Mouse (Mus musculus) heart, embryonic 15.5 days (tissue): ENCODE data around the gene Cyp17a1. TPM values are rescaled to one million over a fixed set of nuclear protein-coding genes. Genes with fewer than 3 reads are reported as not detected.
A peak's percentile ranks its signal among the peaks of the same experiment; 100 is the strongest.

Experiments
- ATAC-seq: fragments of 200-750 bp; cut with Nextera tagmentation; replicated peaks from 2 replicates; pipeline ENCODE4 v1.8.0; 2017; ENCODE audit warnings: low read depth, moderate TSS enrichment; ENCODE audit not compliant: insufficient number of reproducible peaks, insufficient read depth, low FRiP score
- H3K27ac ChIP-seq: fragments of 300-500 bp; sonication (generic); 2 replicates; pipeline ENCODE4 v1.5.1; 2015; ENCODE audit warnings: mild to moderate bottlenecking, inconsistent platforms
- H3K27me3 ChIP-seq: fragments of 300-500 bp; sonication (generic); 2 replicates; pipeline ENCODE4 v1.6.1; 2015; ENCODE audit warnings: inconsistent platforms
- H3K36me3 ChIP-seq: fragments of 300-500 bp; sonication (generic); 2 replicates; pipeline ENCODE4 v1.6.1; 2015; ENCODE audit warnings: mild to moderate bottlenecking, inconsistent platforms
- H3K4me1 ChIP-seq: fragments of 300-500 bp; sonication (generic); replicated peaks from 2 replicates; pipeline ENCODE4 v1.6.1; 2015; ENCODE audit warnings: inconsistent platforms
- H3K4me2 ChIP-seq: fragments of 300-500 bp; sonication (generic); 2 replicates; pipeline ENCODE4 v1.6.1; 2015; ENCODE audit warnings: inconsistent platforms, mild to moderate bottlenecking, moderate library complexity
- H3K4me3 ChIP-seq: fragments of 300-500 bp; sonication (generic); 2 replicates; pipeline ENCODE4 v1.5.1; 2015; ENCODE audit warnings: mild to moderate bottlenecking, inconsistent platforms
- H3K9ac ChIP-seq: fragments of 300-500 bp; sonication (generic); 2 replicates; pipeline ENCODE4 v1.6.1; 2015; ENCODE audit warnings: mild to moderate bottlenecking, inconsistent platforms
- H3K9me3 ChIP-seq: fragments of 300-500 bp; sonication (generic); replicated peaks from 2 replicates; pipeline ENCODE4 v1.6.1; 2016; ENCODE audit warnings: inconsistent platforms
- WGBS: fragments of 180-500 bp; shearing (Covaris S2); methylation state at CpG from one replicate; pipeline ENCODE4 v1.1.7; 2015; ENCODE audit warnings: mixed read lengths; 5-methylcytosine and 5-hydroxymethylcytosine counted together
- polyA plus RNA-seq: library from polyadenylated mRNA; unstranded; fragments of >200 nt; fragmentation: Nextera tagmentation; extraction: Ambion mirVana; gene quantifications from 2 replicates; pipeline ENCODE4 v1.2.1, GENCODE M21; 2015

Gene Cyp17a1
- polyA plus RNA-seq, 1 experiment from 2014 or later: 0.89 TPM

GRCm38 (mm10) chr19:46623194-46623667, 49.7 kb downstream of the Cyp17a1 start:
- Histone ChIP-seq H3K27ac (peak overlapping the region; percentile 97), H3K9ac (peak overlapping the region; percentile 65), H3K27me3 (no peaks in the 10 kb centered on the region), H3K4me3 (peak overlapping the region; percentile 60), H3K36me3 (no peaks in the 10 kb centered on the region), H3K9me3 (no peaks in the 10 kb centered on the region), H3K4me1 (peaks cover 87% of the 10 kb centered on the region), H3K4me2 (peak overlapping the region; percentile 69)
- 5% methylated on average over 16 of the region's 16 CpGs for WGBS
- ATAC-seq: peak; percentile 60

GRCm38 (mm10) chr19:46622659-46623193, 50.2 kb downstream of the Cyp17a1 start:
- no peaks in the 10 kb centered on the region for H3K27me3 ChIP-seq
- H3K4me1 ChIP-seq: peaks cover 87% of the 10 kb centered on the region
- H3K36me3 ChIP-seq: no peaks in the 10 kb centered on the region
- H3K9me3 ChIP-seq: no peaks in the 10 kb centered on the region
- H3K27ac ChIP-seq: peak overlapping the region; percentile 97
- peak overlapping the region; percentile 65 for H3K9ac ChIP-seq
- H3K4me3 ChIP-seq: peak overlapping the region; percentile 60
- ATAC-seq: no peak
- peak overlapping the region; percentile 69 for H3K4me2 ChIP-seq
- 17% methylated on average over 12 of the region's 12 CpGs for WGBS

DNA sequence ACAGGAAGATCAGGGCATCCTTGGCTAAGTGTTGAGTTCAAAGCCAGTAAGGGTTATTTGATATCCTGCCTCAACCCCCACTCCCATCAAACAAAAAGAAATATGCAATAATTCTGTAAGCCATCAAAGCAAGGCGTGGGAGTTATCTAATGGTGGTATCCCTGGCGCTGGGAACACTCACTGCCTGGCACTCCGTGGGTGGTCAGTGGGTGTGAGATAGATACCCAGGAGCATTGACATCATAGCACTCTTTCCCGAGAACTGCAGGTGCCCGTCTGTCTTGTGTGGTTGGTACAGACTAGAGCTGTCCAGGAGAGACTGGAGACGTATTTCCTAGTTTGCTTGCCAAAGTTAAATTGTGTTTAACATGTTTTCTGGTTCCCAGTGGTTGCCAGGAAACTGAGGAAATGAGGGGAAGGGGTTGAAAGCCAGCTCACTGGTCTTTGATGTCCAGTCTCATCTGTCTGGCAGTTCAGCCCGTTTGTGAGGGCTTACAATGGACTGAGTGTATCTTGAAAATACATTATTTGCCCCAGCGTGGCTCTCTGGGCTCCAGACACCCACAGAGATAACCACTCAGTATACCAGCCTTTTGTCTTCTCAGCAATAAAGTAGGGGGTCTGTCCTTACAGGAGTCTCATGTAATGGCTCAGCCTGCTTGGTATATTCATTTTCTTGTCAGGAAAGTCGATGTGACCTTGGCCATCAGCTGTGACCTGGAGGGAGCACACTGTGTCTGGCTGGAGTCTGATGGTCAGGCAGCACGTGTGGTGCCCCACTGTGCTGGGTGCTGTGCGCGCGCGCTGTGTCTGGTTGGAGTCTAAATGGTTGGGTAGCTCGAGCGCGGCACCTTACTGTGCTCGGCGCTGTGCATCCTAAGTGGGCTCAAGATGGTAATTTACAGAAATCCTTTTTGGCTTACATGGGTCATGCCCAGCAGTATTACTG, 51.5 kb downstream of the Cyp17a1 start:
- H3K4me1 ChIP-seq: peaks cover 89% of the 10 kb centered on the region
- no peak overlapping the region for H3K4me3 ChIP-seq
- H3K9ac ChIP-seq: no peak overlapping the region
- H3K9me3 ChIP-seq: no peaks in the 10 kb centered on the region
- 67% methylated on average over 19 of the region's 19 CpGs for WGBS
- no peak for ATAC-seq
- H3K4me2 ChIP-seq: no peak overlapping the region
- no peaks in the 10 kb centered on the region for H3K36me3 ChIP-seq
- H3K27ac ChIP-seq: peak overlapping the region; percentile 97
- no peaks in the 10 kb centered on the region for H3K27me3 ChIP-seq

- H3K4me1 ChIP-seq: peaks cover 92% of the 10 kb centered on the region
- H3K4me2 ChIP-seq: peak overlapping the region; percentile 11
- no peak for ATAC-seq
- H3K4me3 ChIP-seq: no peak overlapping the region
- H3K27ac ChIP-seq: peak overlapping the region; percentile 74
- WGBS: 29% methylated on average over 14 of the region's 14 CpGs
- H3K27me3 ChIP-seq: no peaks in the 10 kb centered on the region
- H3K36me3 ChIP-seq: no peaks in the 10 kb centered on the region
- H3K9me3 ChIP-seq: no peaks in the 10 kb centered on the region
- H3K9ac ChIP-seq: no peak overlapping the region
Measured at GRCm38 (mm10) chr19:46620016-46620808, 52.8 kb downstream of the Cyp17a1 start.

- no peaks in the 10 kb centered on the region for H3K36me3 ChIP-seq
- 74% methylated on average over 6 of the region's 6 CpGs for WGBS
- no peaks in the 10 kb centered on the region for H3K9me3 ChIP-seq
- no peaks in the 10 kb centered on the region for H3K27me3 ChIP-seq
- no peak overlapping the region for H3K9ac ChIP-seq
- peaks cover 85% of the 10 kb centered on the region for H3K4me1 ChIP-seq
- ATAC-seq: no peak
- H3K4me3 ChIP-seq: no peak overlapping the region
- H3K4me2 ChIP-seq: peak overlapping the region; percentile 11
- H3K27ac ChIP-seq: peak overlapping the region; percentile 74
Measured at GRCm38 (mm10) chr19:46619518-46619917, 53.5 kb downstream of the Cyp17a1 start.

DNA sequence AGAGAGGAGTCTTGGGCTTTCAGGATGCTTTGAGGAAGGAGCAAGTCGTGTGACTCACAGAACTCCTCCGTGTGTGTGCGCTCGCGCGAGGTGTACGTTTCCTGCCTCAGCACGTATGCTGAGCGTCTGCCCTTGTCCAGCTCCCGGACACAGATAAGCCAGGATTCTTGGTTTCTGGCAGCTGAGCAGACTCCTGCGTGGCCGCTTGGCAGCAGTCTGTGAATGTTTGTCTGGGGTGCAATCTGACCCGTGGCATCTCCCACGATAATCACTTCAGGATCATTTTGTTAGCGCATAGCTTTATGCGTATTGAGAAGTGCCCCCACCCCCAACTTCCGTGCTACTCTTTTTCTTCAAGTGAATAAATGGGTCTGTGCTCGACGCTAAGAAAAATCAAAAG, 54.0 kb downstream of the Cyp17a1 start:
- peak overlapping the region; percentile 11 for H3K4me2 ChIP-seq
- H3K9ac ChIP-seq: peak overlapping the region; percentile 18; the same call in 1 of the 2 replicates
- no peaks in the 10 kb centered on the region for H3K9me3 ChIP-seq
- 22% methylated on average over 19 of the region's 19 CpGs for WGBS
- 0 out of 2 replicates have a peak, but pooled peaks cover 4% of the 10 kb centered on the region for H3K36me3 ChIP-seq
- H3K4me3 ChIP-seq: no peak overlapping the region
- peak overlapping the region; percentile 74 for H3K27ac ChIP-seq
- peaks cover 81% of the 10 kb centered on the region for H3K4me1 ChIP-seq
- no peak for ATAC-seq
- H3K27me3 ChIP-seq: no peaks in the 10 kb centered on the region

- no peak overlapping the region for H3K4me3 ChIP-seq
- no peak for ATAC-seq
- H3K36me3 ChIP-seq: 0 out of 2 replicates have a peak, but pooled peaks cover 4% of the 10 kb centered on the region
- H3K4me1 ChIP-seq: peaks cover 79% of the 10 kb centered on the region
- H3K9me3 ChIP-seq: no peaks in the 10 kb centered on the region
- 0 out of 2 replicates have a peak overlapping the region, but pooled peaks have one; percentile 18 for H3K9ac ChIP-seq
- 63% methylated on average over 9 of the region's 9 CpGs for whole genome bisulfite sequencing
- peak overlapping the region; percentile 74 for H3K27ac ChIP-seq
- H3K4me2 ChIP-seq: no peak overlapping the region
- H3K27me3 ChIP-seq: no peaks in the 10 kb centered on the region
Measured at GRCm38 (mm10) chr19:46618322-46618721, 54.6 kb downstream of the Cyp17a1 start.

GRCm38 (mm10) chr19:46617361-46617760, 55.6 kb downstream of the Cyp17a1 start:
- no peaks in the 10 kb centered on the region for H3K9me3 ChIP-seq
- ATAC-seq: no peak
- WGBS: 73% methylated on average over 8 of the region's 8 CpGs
- no peak overlapping the region for H3K9ac ChIP-seq
- no peak overlapping the region for H3K4me2 ChIP-seq
- no peaks in the 10 kb centered on the region for H3K27me3 ChIP-seq
- no peak overlapping the region for H3K4me3 ChIP-seq
- no peak overlapping the region for H3K27ac ChIP-seq
- H3K36me3 ChIP-seq: 0 out of 2 replicates have a peak, but pooled peaks cover 4% of the 10 kb centered on the region
- H3K4me1 ChIP-seq: peaks cover 71% of the 10 kb centered on the region

Other genes with a start within 250 kb of the Cyp17a1 start
- gene Trim8, start 171.5 kb downstream of the Cyp17a1 start, polyA plus RNA-seq: 15.9 and 19.2 TPM in 2 replicates
- gene Arl3, start 100.0 kb downstream of the Cyp17a1 start, polyA plus RNA-seq: 86.9 and 91.8 TPM in 2 replicates
- 8.8 and 10.9 TPM in 2 replicates for gene Sfxn2, start 99.8 kb downstream of the Cyp17a1 start, polyA plus RNA-seq
- 51.6 and 58.6 TPM in 2 replicates for gene Wbp1l, start 74.1 kb downstream of the Cyp17a1 start, polyA plus RNA-seq
- 15.5 and 15.7 TPM in 2 replicates for gene Borcs7, start 16.7 kb upstream of the Cyp17a1 start, polyA plus RNA-seq
- 43.3 and 48.3 TPM in 2 replicates for gene As3mt, start 34.3 kb upstream of the Cyp17a1 start, polyA plus RNA-seq
- 2.4 and 3.0 TPM in 2 replicates for gene Cnnm2, start 88.4 kb upstream of the Cyp17a1 start, polyA plus RNA-seq